Mouse (Mus musculus): ENCODE data around the gene Spry2.

- TF ChIP-seq CTCF (IDR thresholded peaks at IDR 0.05; ENCODE audit: low read depth), result no peak
- no peak for TF ChIP-seq EP300 (optimal IDR thresholded peaks at IDR 0.05)
Measured at GRCm38 (mm10) chr14:105885249-105885648, 11.4 kb downstream of the Spry2 start.
